Mouse (Mus musculus): Measurements from ENCODE around the gene B4gat1. TPM values are rescaled to one million over a fixed set of nuclear protein-coding genes. Genes with fewer than 3 reads are reported as not detected.
A peak's percentile ranks its signal among the peaks of the same experiment; 100 is the strongest.

Gene B4gat1
- total RNA-seq (2012; rRNA removed) (6.9 and 7.8 TPM in 2 replicates), polyA plus RNA-seq (2012; ENCODE audit: insufficient read depth in 1 of 2, insufficient read length in 2 of 2, low read depth in 1 of 2, low replicate concordance in 2 of 2, missing spikeins in 1 of 2) (1 to 10 TPM in 1 of 2 experiments, not detected in 1; 9.6 TPM)

- peak within 1 kb of the TSS; percentile 57 to 87 for H3K4me3 ChIP-seq (ENCODE audit: control insufficient read depth in 1 of 2, insufficient read depth in 1 of 2, low read depth in 2 of 2, low read length in 2 of 2)
Observed at GRCm38 (mm10) chr19:5038709-5039156, at the start of gene B4gat1, which contains the start of gene AC124502.3. Gene B4gat1, plus strand, starts transcription at chr19:5038826. Gene AC124502.3, plus strand, starts transcription at chr19:5038891.

GRCm38 (mm10) chr19:4989013-4989412 is 49.6 kb upstream of the B4gat1 start:
- TF ChIP-seq BHLHE40 (IDR thresholded peaks at IDR 0.05; ENCODE audit: borderline replicate concordance, low read depth, low read length) = no peak
- no peak for TF ChIP-seq MAX (IDR thresholded peaks at IDR 0.05; ENCODE audit: low read length)
- no peak for TF ChIP-seq ELF1 (IDR thresholded peaks at IDR 0.05; ENCODE audit: low read depth, low read length)
- TF ChIP-seq CTCF (IDR thresholded peaks at IDR 0.05 in 2 of 3, conservative IDR thresholded peaks at IDR 0.05 in 1 of 3; ENCODE audit: control insufficient read depth in 1 of 3, insufficient read depth in 1 of 3, low read depth in 2 of 3, low read length in 3 of 3, poor library complexity in 1 of 3, severe bottlenecking in 1 of 3) = peak in 1 of 3 experiments; percentile 33; a peak in 2 of 6 replicates
- TF ChIP-seq SIN3A (IDR thresholded peaks at IDR 0.05; ENCODE audit: low read length) = peak; percentile 100
- TF ChIP-seq MXI1 (IDR thresholded peaks at IDR 0.05; ENCODE audit: low read depth, low read length) = peak; percentile 98
- 0 out of 2 replicates have a peak, but pooled peaks have one; percentile 41 for TF ChIP-seq TBP (IDR thresholded peaks at IDR 0.05; ENCODE audit: low read depth, low read length)
- Histone ChIP-seq H3K4me1 (ENCODE audit: control insufficient read depth in 1 of 2, insufficient read depth in 2 of 2, low read length in 2 of 2) (no peaks in the 10 kb centered on the region), H3K79me2 (ENCODE audit: control insufficient read depth, insufficient read depth, low read length, poor library complexity) (no peaks in the 10 kb centered on the region), H3K27me3 (ENCODE audit: control insufficient read depth in 1 of 2, insufficient read depth in 2 of 2, low read length in 2 of 2) (no peaks in the 10 kb centered on the region), H3K27ac (ENCODE audit: control insufficient read depth, low read depth, low read length) (no peak overlapping the region), H3K36me3 (ENCODE audit: control insufficient read depth in 1 of 2, insufficient read depth in 2 of 2, low read length in 2 of 2) (no peaks in the 10 kb centered on the region), H3K9ac (ENCODE audit: control insufficient read depth, low read depth, low read length, poor library complexity, severe bottlenecking) (no peak overlapping the region), H3K9me3 (replicated peaks; ENCODE audit: insufficient read depth, low read length) (no peaks in the 10 kb centered on the region), H3K4me3 (ENCODE audit: control insufficient read depth in 1 of 2, insufficient read depth in 1 of 2, low read depth in 2 of 2, low read length in 2 of 2) (no peak overlapping the region)
- DNase-seq (ENCODE audit: low read depth, low spot score) = peak; percentile 84

More at GRCm38 (mm10) chr19:5038709-5039156, at the start of gene B4gat1, which contains the start of gene AC124502.3:
- Histone ChIP-seq H3K27ac (ENCODE audit: control insufficient read depth, low read depth, low read length) (peak within 1 kb of the TSS; percentile 5; the same call in 1 of the 2 replicates), H3K4me1 (ENCODE audit: control insufficient read depth in 1 of 2, insufficient read depth in 2 of 2, low read length in 2 of 2) (peaks cover 2 to 18% of the 10 kb centered on the region in 2 experiments), H3K27me3 (ENCODE audit: control insufficient read depth in 1 of 2, insufficient read depth in 2 of 2, low read length in 2 of 2) (no peaks in the 10 kb centered on the region), H3K9ac (ENCODE audit: control insufficient read depth, low read depth, low read length, poor library complexity, severe bottlenecking) (peak within 1 kb of the TSS; percentile 78), H3K9me3 (replicated peaks; ENCODE audit: insufficient read depth, low read length) (no peaks in the 10 kb centered on the region), H3K79me2 (ENCODE audit: control insufficient read depth, insufficient read depth, low read length, poor library complexity) (peaks cover 21% of the 10 kb centered on the region), H3K36me3 (ENCODE audit: control insufficient read depth in 1 of 2, insufficient read depth in 2 of 2, low read length in 2 of 2) (peaks cover 2 to 7% of the 10 kb centered on the region in 2 experiments; a peak in 3 of 4 replicates)
- TF ChIP-seq TAL1 (IDR thresholded peaks at IDR 0.05; ENCODE audit: low read length) = no peak
- TF ChIP-seq TCF12 (IDR thresholded peaks at IDR 0.05; ENCODE audit: low read depth, low read length) = 0 out of 2 replicates have a peak, but pooled peaks have one; percentile 1
- no peak for TF ChIP-seq POLR2AphosphoS2 (IDR thresholded peaks at IDR 0.05; ENCODE audit: low read length)
- peak in 2 of 3 experiments; percentile 47 to 51; a peak in 4 of 6 replicates for TF ChIP-seq CTCF (IDR thresholded peaks at IDR 0.05 in 2 of 3, conservative IDR thresholded peaks at IDR 0.05 in 1 of 3; ENCODE audit: control insufficient read depth in 1 of 3, insufficient read depth in 1 of 3, low read depth in 2 of 3, low read length in 3 of 3, poor library complexity in 1 of 3, severe bottlenecking in 1 of 3)
- no peak for TF ChIP-seq ZC3H11A (IDR thresholded peaks at IDR 0.05; ENCODE audit: low read depth, low read length)
- peak; percentile 48 to 56; a peak in 3 of 4 replicates for TF ChIP-seq POLR2A (IDR thresholded peaks at IDR 0.05; ENCODE audit: control insufficient read depth in 1 of 2, insufficient read depth in 1 of 2, low read depth in 1 of 2, low read length in 2 of 2, poor library complexity in 1 of 2)
- TF ChIP-seq MAZ (IDR thresholded peaks at IDR 0.05; ENCODE audit: low read depth, low read length) = no peak
- no peak for TF ChIP-seq CHD2 (IDR thresholded peaks at IDR 0.05; ENCODE audit: low read length)
- TF ChIP-seq NELFE (IDR thresholded peaks at IDR 0.05; ENCODE audit: low read depth, low read length) = peak; percentile 23; the same call in 1 of the 2 replicates
- no peak for TF ChIP-seq POLR2AphosphoS5 (IDR thresholded peaks at IDR 0.05; ENCODE audit: borderline replicate concordance, low read depth, low read length)
- TF ChIP-seq E2F4 (IDR thresholded peaks at IDR 0.05; ENCODE audit: borderline replicate concordance, low read depth, low read length) = no peak
- no peak for TF ChIP-seq UBTF (IDR thresholded peaks at IDR 0.05; ENCODE audit: borderline replicate concordance, insufficient read depth, low read depth, low read length)
- TF ChIP-seq MAX (IDR thresholded peaks at IDR 0.05; ENCODE audit: low read length) = peak; percentile 38; the same call in 1 of the 2 replicates
- no peak for TF ChIP-seq MEF2A (IDR thresholded peaks at IDR 0.05; ENCODE audit: extremely low read depth, insufficient replicate concordance, low read depth, low read length, poor library complexity, severe bottlenecking)
- TF ChIP-seq NRF1 (IDR thresholded peaks at IDR 0.05; ENCODE audit: insufficient read depth, low read depth, low read length, poor library complexity, severe bottlenecking) = peak; percentile 27; the same call in 1 of the 2 replicates
- TF ChIP-seq HCFC1 (IDR thresholded peaks at IDR 0.05; ENCODE audit: low read depth, low read length) = peak; percentile 64; the same call in 1 of the 2 replicates
- no peak; the same call in 1 of the 2 replicates for TF ChIP-seq SIN3A (IDR thresholded peaks at IDR 0.05; ENCODE audit: low read length)
- no peak for TF ChIP-seq GATA1 (IDR thresholded peaks at IDR 0.05; ENCODE audit: low read depth, low read length)
- peak; percentile 94 for DNase-seq (ENCODE audit: low read depth, low spot score)

Measured in MEL (cell line).